Mouse (Mus musculus) limb, embryonic 12.5 days (tissue): ENCODE results near the gene Etfa. TPM values are rescaled to one million over a fixed set of nuclear protein-coding genes. Genes with fewer than 3 reads are reported as not detected.

Experiments
- ATAC-seq: fragments of 200-750 bp; cut with Nextera tagmentation; 2 replicates; pipeline ENCODE4 v1.8.0; 2017; ENCODE audit warnings: low read depth, moderate TSS enrichment; ENCODE audit not compliant: insufficient number of reproducible peaks, insufficient read depth, low FRiP score, low TSS enrichment
- H3K27ac ChIP-seq: fragments of 300-500 bp; sonication (generic); 2 replicates; pipeline ENCODE4 v1.5.1; 2016; ENCODE audit warnings: mild to moderate bottlenecking, moderate library complexity
- H3K27me3 ChIP-seq: fragments of 300-500 bp; sonication (generic); 2 replicates; pipeline ENCODE4 v1.6.1; 2016; ENCODE audit warnings: mild to moderate bottlenecking, moderate library complexity
- H3K36me3 ChIP-seq: fragments of 300-500 bp; sonication (generic); 2 replicates; pipeline ENCODE4 v1.6.1; 2016; ENCODE audit warnings: mild to moderate bottlenecking, moderate library complexity
- H3K4me1 ChIP-seq: fragments of 300-500 bp; sonication (generic); replicated peaks from 2 replicates; pipeline ENCODE4 v1.6.1; 2016
- H3K4me2 ChIP-seq: fragments of 300-500 bp; sonication (generic); 2 replicates; pipeline ENCODE4 v1.6.1; 2016; ENCODE audit warnings: mild to moderate bottlenecking, moderate library complexity
- H3K4me3 ChIP-seq: fragments of 300-500 bp; sonication (generic); replicated peaks from 2 replicates; pipeline ENCODE4 v1.5.1; 2016; ENCODE audit warnings: mild to moderate bottlenecking
- H3K9ac ChIP-seq: fragments of 300-500 bp; sonication (generic); replicated peaks from 2 replicates; pipeline ENCODE4 v1.6.1; 2016; ENCODE audit warnings: mild to moderate bottlenecking, moderate library complexity
- H3K9me3 ChIP-seq: fragments of 300-500 bp; sonication (generic); 2 replicates; pipeline ENCODE4 v1.6.1; 2016; ENCODE audit warnings: mild to moderate bottlenecking, moderate library complexity
- WGBS: fragments of 180-500 bp; shearing (Covaris S2); methylation state at CpG from one replicate; pipeline ENCODE4 v1.1.7; 2016; 5-methylcytosine and 5-hydroxymethylcytosine counted together
- polyA plus RNA-seq: library from polyadenylated mRNA; unstranded; fragments of >200 nt; fragmentation: Nextera tagmentation; extraction: Ambion mirVana; gene quantifications from 2 replicates; pipeline ENCODE4 v1.2.1, GENCODE M21; 2016

Etfa gene
- polyA plus RNA-seq, 1 experiment from 2014 or later, result 192 TPM

DNA sequence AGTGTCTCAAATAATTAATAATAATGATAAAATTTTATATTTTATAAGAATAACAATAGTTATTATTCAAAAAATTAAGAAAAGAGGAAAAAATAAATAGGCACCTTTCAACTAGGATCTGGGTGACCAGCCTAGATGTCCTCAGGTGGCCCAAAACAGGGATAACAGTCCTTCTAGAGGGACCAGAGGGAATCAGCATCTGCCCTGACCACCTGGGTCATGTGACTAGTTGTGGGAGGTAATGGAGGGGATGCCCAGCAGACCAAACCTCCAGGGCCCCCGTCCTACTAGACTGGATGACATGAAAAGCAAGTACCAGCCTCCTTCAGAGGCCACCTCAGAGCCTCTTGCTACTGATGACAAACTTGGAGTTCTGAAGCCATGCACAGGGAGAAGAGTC is 62.9 kb downstream of the Etfa start:
- Histone ChIP-seq H3K4me3 (no peak overlapping the region), H3K9me3 (no peaks in the 10 kb centered on the region), H3K27me3 (0 out of 2 replicates have a peak, but pooled peaks cover 3% of the 10 kb centered on the region), H3K4me1 (peaks cover 24% of the 10 kb centered on the region), H3K36me3 (peaks cover 2% of the 10 kb centered on the region; the same call in 1 of the 2 replicates), H3K4me2 (no peak overlapping the region), H3K9ac (no peak overlapping the region), H3K27ac (peak overlapping the region; percentile 84)
- 73% methylated on average over 1 of the region's 1 CpGs for WGBS
- ATAC-seq, result no peak

DNA sequence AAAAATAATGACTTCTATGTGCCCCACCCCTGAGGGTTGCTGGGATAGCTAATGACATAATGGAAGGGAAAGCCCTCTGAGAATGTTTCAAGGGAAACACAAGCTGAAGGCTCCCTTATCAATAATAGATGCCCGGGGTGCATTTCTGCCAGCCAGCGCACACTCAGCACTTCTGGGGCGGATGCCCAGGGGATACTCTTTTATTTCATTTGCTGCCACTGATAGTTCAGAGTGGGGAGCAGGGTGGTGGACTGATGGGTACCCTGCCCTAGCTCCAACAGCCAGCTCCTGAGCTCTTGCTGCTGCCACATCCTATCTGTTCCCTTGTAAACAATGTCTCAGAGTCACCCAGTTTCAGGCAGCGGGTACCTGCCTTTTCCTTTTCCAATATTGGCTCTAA is 64.5 kb downstream of the Etfa start:
- H3K27ac ChIP-seq, result no peak overlapping the region
- no peak overlapping the region for H3K4me2 ChIP-seq
- 0 out of 2 replicates have a peak, but pooled peaks cover 3% of the 10 kb centered on the region for H3K27me3 ChIP-seq
- H3K36me3 ChIP-seq, result no peaks in the 10 kb centered on the region
- no peak for ATAC-seq
- 90% methylated on average over 4 of the region's 4 CpGs for WGBS
- H3K9me3 ChIP-seq, result no peaks in the 10 kb centered on the region
- H3K4me1 ChIP-seq, result peaks cover 24% of the 10 kb centered on the region
- H3K4me3 ChIP-seq, result no peak overlapping the region
- no peak overlapping the region for H3K9ac ChIP-seq

DNA sequence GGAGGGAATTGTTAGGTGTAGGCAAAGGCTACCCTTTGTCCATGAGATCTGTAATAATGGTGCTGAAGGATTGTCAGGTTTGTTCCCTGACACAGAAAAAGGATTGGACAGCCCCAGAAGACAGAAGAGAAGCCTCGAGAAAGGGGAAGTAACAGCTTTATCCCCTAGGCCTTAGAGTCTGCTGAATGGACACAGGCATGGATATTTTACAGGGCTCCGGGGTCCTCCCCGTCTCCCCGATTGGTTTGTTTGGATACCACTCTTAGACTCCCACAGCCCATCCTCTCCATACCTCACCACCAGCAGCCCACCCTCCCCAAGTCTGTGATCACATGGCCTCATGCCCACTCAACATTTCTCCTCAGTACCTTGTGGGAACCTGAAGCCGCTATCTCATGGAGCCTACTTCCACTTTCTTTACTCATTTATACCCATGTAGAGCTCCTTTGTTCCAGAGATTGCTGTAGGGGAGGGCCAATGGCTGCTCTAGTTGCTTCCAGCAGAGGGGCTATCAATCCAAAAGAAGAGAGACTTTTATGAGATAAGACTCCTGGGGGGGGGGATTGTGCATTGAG is 72.8 kb downstream of the Etfa start:
- 95% methylated on average over 5 of the region's 5 CpGs for WGBS
- Histone ChIP-seq H3K4me1 (0 out of 2 replicates have a peak, but pooled peaks cover 10% of the 10 kb centered on the region), H3K27ac (no peak overlapping the region), H3K9ac (no peak overlapping the region), H3K9me3 (no peaks in the 10 kb centered on the region), H3K36me3 (no peaks in the 10 kb centered on the region), H3K4me2 (no peak overlapping the region), H3K27me3 (peaks cover 4% of the 10 kb centered on the region; the same call in 1 of the 2 replicates), H3K4me3 (no peak overlapping the region)
- ATAC-seq, result no peak

DNA sequence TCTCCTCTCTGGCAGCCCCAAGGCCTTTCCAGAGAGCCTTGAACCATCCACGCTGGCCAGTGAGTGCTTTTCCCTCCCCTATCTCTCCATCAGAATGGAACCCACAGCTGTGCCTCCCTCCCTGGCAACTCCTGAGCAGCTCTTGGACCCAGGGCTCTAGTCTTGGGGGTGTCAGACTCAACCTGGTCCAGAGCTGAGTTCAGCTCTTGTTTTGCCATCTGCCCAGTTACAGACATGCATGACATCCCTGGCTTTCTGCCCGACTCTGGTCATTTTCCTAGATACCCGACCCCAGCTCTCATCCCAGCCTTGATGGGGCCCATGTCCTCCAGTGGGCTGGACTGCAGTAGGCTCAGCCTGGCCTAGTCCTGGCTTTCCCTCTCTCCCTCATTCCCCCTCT is 73.6 kb downstream of the Etfa start:
- H3K9ac ChIP-seq, result no peak overlapping the region
- no peak overlapping the region for H3K27ac ChIP-seq
- 58% methylated on average over 3 of the region's 3 CpGs for WGBS
- no peak for ATAC-seq
- no peak overlapping the region for H3K4me2 ChIP-seq
- no peaks in the 10 kb centered on the region for H3K36me3 ChIP-seq
- H3K27me3 ChIP-seq, result peaks cover 3% of the 10 kb centered on the region; the same call in 1 of the 2 replicates
- H3K4me3 ChIP-seq, result no peak overlapping the region
- H3K9me3 ChIP-seq, result no peaks in the 10 kb centered on the region
- H3K4me1 ChIP-seq, result 0 out of 2 replicates have a peak, but pooled peaks cover 10% of the 10 kb centered on the region

DNA sequence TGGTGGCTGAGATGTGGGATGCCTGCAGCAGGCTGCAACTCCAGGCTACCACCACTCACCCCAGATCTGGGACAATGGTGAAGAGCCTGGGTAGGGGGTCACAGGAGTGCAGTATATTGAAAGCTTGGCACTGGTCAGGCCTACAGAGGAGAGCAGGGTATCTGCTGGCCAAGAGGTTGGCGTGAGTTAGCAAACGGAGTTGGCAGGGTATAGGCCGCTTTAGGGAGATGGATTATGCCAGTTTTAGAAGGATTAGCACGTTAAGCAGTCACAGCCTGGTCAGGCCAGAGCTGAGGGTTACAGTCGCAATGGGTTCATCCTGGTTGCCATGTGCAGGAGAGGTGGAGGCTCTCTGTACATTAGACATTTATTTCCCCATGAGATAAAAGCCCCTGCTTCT is 78.2 kb downstream of the Etfa start:
- Histone ChIP-seq H3K4me2 (no peak overlapping the region), H3K4me3 (no peak overlapping the region), H3K27ac (no peak overlapping the region), H3K9me3 (no peaks in the 10 kb centered on the region), H3K4me1 (peaks cover 30% of the 10 kb centered on the region), H3K27me3 (peaks cover 3% of the 10 kb centered on the region; the same call in 1 of the 2 replicates), H3K36me3 (no peaks in the 10 kb centered on the region), H3K9ac (no peak overlapping the region)
- no peak for ATAC-seq
- 89% methylated on average over 5 of the region's 5 CpGs for WGBS

DNA sequence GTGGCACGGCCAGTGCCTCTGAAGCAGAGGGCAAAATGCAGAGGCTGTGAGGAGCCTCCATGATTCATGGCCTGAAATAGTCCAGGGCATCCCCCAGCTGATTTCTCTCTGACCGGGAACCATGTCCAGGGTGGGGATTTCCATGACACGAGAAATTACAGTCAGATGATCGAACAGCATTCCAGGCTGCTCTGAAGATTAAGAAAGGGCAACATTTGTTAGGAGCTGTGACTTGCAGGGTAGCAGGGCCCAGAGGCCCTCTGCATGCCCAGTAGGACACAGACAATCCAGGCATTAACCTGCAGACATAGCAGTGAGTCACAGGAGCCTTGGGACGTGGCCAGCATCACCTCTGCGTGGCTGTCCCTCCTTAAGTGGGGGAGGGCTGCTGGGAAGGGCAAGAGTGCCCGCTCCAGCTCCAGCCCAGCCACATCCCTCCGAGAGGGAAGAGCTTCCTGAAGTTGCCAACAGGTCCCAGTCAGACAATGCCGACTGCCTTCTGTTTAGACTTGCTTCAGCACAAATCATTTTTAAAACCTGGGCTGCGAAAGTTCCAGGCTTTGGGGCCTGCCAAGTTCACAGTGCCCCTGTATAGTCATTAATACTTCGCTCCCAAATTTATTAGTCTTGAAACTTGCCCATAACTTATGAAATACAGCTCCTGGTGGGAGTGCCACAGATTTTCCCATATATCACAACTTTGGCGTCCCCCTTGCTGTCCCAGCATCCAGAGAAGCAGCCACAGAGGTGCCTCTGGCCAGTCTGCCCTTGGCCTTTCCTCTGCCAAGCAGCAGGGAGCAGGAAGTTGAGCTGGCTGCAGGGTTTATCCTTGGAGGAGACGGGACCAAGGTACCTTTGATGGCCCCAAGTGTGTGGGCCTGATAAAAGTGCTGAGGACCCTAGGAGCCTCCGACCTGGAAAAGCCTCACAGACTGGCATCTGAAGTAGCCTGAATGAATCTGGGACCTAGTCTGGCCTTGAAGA is 79.4 kb downstream of the Etfa start:
- H3K9ac ChIP-seq, result no peak overlapping the region
- no peak overlapping the region for H3K4me3 ChIP-seq
- no peaks in the 10 kb centered on the region for H3K9me3 ChIP-seq
- H3K27me3 ChIP-seq, result peaks cover 3% of the 10 kb centered on the region; the same call in 1 of the 2 replicates
- peak overlapping the region; percentile 53; the same call in 1 of the 2 replicates for H3K27ac ChIP-seq
- no peak overlapping the region for H3K4me2 ChIP-seq
- 59% methylated on average over 14 of the region's 14 CpGs for WGBS
- H3K4me1 ChIP-seq, result peaks cover 20% of the 10 kb centered on the region
- no peaks in the 10 kb centered on the region for H3K36me3 ChIP-seq
- ATAC-seq, result no peak

DNA sequence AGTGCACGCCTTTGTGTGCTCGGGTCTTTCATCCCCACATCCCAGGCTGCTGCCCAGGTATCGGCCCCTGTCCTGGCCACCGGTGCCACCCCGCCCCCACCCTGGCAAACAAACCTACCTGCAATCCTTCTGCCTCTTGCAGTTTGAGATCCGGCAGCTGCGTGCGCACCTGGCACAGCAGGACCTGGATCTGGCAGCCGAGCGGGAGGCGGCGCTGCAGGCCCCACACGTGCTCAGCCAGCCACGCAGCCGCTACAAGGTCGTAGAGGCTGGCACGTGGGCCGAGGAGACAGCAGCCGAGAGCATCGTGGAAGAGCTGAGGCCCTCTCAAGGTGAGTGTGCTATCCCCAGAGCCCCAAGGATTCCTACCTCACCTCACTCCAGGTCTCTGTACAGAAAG is 81.9 kb downstream of the Etfa start:
- H3K4me3 ChIP-seq, result peak overlapping the region; percentile 23

DNA sequence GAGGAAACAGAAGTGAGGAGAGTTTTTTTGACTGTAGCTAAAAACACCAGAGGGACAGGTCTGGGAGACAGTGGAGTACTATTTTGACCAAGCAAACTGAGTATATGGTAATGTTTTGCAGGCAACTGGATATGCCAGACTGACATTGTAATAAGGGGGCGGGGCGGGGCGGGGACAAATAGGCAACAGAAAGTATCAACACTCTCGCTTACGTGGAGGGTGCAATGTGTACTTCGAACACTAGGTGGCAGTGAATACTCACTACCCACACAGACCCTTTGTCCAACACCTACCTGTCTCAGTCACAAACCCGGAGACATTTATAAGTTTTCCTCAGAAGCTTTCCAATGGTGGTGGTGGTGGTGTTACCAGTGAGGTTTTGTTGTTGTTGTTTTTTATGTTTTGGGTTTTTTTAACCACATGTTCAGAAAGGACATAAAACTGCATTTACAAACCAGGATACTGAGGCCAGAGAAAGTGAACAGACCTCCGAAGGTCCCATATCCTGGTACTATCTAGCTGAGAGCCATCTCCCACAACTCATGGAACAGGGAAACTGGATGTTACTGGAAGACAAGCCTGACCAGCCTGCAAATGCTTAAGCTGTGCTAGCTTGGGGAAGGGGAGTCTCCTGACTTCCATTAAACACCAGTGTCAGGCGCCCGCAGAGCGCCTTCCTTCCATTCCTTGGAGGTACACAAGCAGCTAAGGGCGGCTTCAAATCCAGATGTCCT is 82.6 kb downstream of the Etfa start:
- WGBS, result 34% methylated on average over 12 of the region's 12 CpGs
- H3K4me2 ChIP-seq, result peak overlapping the region; percentile 48
- no peak overlapping the region for H3K27ac ChIP-seq
- peaks cover 32% of the 10 kb centered on the region for H3K4me1 ChIP-seq
- peak overlapping the region; percentile 23; the same call in 1 of the 2 replicates for H3K4me3 ChIP-seq
- ATAC-seq, result peak; percentile 58
- H3K9ac ChIP-seq, result peak overlapping the region; percentile 34; the same call in 1 of the 2 replicates
- no peaks in the 10 kb centered on the region for H3K9me3 ChIP-seq
- H3K27me3 ChIP-seq, result no peaks in the 10 kb centered on the region
- H3K36me3 ChIP-seq, result no peaks in the 10 kb centered on the region

More for the DNA sequence above, 81.9 kb downstream of the Etfa start:
- Histone ChIP-seq H3K9ac (peak overlapping the region; percentile 34), H3K27ac (no peak overlapping the region), H3K4me1 (peaks cover 30% of the 10 kb centered on the region), H3K27me3 (no peaks in the 10 kb centered on the region), H3K9me3 (no peaks in the 10 kb centered on the region), H3K36me3 (no peaks in the 10 kb centered on the region), H3K4me2 (peak overlapping the region; percentile 48)
- no peak for ATAC-seq
- WGBS, result 15% methylated on average over 20 of the region's 20 CpGs

DNA sequence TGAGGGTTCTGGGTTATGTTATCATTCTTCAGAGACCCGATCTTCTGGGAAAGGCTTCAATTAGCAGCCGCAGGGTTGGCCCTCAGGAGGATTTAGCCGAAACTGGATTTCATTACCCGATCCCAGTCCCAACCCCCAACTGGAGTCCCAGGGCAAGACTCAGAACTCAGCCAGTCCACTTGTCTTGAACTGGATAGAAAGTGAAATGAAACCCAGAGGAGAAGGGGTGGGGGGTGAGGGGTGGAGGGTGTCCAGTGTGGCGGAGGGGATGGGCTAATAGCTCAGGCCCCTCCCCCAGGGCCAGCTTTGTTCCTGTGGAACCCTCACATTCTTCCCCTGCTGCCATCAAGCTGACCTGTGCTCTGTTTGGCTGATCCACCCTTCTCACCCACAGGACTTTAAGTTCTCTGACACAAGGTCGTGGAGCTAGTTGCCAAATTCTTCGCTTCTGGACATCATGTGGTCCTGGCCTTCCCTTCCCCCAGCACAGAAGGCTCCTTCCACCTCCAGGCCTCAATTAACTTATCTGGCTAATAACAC is 86.7 kb downstream of the Etfa start:
- no peaks in the 10 kb centered on the region for H3K36me3 ChIP-seq
- no peak overlapping the region for H3K4me2 ChIP-seq
- H3K27me3 ChIP-seq, result no peaks in the 10 kb centered on the region
- ATAC-seq, result no peak
- H3K9ac ChIP-seq, result no peak overlapping the region
- no peak overlapping the region for H3K27ac ChIP-seq
- no peak overlapping the region for H3K4me3 ChIP-seq
- 23% methylated on average over 7 of the region's 7 CpGs for WGBS
- H3K9me3 ChIP-seq, result peaks cover 6% of the 10 kb centered on the region
- H3K4me1 ChIP-seq, result peaks cover 21% of the 10 kb centered on the region

DNA sequence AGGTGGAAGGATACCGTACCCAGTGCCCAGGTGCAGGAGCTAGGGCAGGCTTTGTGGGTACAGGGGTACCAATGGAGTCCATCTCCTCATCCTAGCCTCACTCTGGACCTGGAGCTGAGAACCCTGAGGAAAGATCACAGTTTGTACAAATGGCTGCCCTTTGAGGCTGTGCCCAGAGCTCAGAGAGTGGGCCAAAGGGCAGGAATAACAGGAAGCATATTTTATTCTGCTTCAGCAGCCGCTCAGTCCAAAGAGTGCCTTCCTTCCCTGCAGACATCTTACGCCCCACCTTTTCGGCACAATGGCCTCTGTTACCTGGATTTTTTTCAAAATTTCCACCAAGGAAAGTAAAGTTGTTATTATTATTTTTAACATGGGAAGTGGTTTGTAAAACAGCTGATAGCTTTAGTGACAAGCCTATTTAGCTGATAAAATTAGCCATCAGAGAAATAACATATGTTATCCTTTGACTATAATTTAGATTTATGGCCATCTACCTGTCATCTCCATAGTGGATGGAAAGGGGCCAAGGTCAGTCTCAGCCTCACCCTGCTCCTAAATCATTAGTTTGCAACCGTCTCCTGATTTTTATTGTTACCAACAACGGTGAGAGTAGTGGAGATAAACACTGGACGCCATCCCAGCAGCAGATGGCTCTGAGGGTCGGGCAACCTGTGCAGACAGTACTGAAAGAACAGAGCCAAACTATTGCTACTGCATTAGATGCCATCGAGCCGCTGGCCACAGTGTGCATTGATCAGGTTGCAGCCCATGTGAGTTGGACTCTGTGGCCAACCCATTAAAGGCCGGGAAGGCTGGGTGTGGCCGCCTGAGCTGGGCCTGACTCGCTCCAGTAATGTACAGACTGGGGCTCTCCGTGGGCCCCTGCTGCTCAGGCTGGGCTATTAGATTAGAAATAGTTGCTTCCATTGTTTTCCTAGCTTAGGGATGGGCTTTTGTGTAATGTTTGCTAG is 88.3 kb downstream of the Etfa start:
- no peaks in the 10 kb centered on the region for H3K36me3 ChIP-seq
- no peak overlapping the region for H3K4me3 ChIP-seq
- H3K27ac ChIP-seq, result no peak overlapping the region
- H3K4me1 ChIP-seq, result peaks cover 13% of the 10 kb centered on the region
- 70% methylated on average over 14 of the region's 14 CpGs for WGBS
- no peak overlapping the region for H3K4me2 ChIP-seq
- no peak overlapping the region for H3K9ac ChIP-seq
- ATAC-seq, result no peak
- no peaks in the 10 kb centered on the region for H3K27me3 ChIP-seq
- H3K9me3 ChIP-seq, result peaks cover 6% of the 10 kb centered on the region
